In genomic region chr12:26524943-26525697, GRCm38 (mm10) we compare ENCODE assay signal across 8 mouse cellular contexts. TPM values are rescaled to one million over a fixed set of nuclear protein-coding genes. Genes with fewer than 3 reads are reported as not detected.
A peak's percentile ranks its signal among the peaks of the same experiment; 100 is the strongest.
DNase-seq lines count a peak whose midpoint lies in the region; ATAC-seq and TF ChIP-seq lines count a peak whose summit lies in the region.

No protein-coding gene starts in this region.

- peak; percentile 30; the same call in 1 of the 2 replicates for TF ChIP-seq EP300 in CH12.LX (IDR thresholded peaks at IDR 0.05; ENCODE audit: low read length)

- peaks cover 2 to 32% of the 10 kb centered on the region in 2 experiments; a peak in 2 of 4 replicates for H3K4me1 ChIP-seq in CH12.LX (ENCODE audit: control insufficient read depth in 1 of 2, insufficient read depth in 2 of 2)
- H3K4me1 ChIP-seq in forebrain, postnatal 0 days (ENCODE audit: insufficient read depth): peaks cover 4% of the 10 kb centered on the region; the same call in 1 of the 2 replicates
- peaks cover 13% of the 10 kb centered on the region for H3K4me1 ChIP-seq in hindbrain, embryonic 12.5 days
- peaks cover 13% of the 10 kb centered on the region for H3K4me1 ChIP-seq in limb, embryonic 13.5 days
- H3K4me1 ChIP-seq in neural tube, embryonic 15.5 days: peaks cover 14% of the 10 kb centered on the region

- no peak overlapping the region for H3K4me3 ChIP-seq in CH12.LX (replicated peaks in 1 of 3; ENCODE audit: low read depth in 2 of 3, low read length in 2 of 3, poor library complexity in 1 of 3)
- no peak overlapping the region for H3K4me3 ChIP-seq in forebrain, postnatal 0 days (ENCODE audit: low read depth, low read length)
- no peak overlapping the region for H3K4me3 ChIP-seq in hindbrain, embryonic 12.5 days
- no peak overlapping the region for H3K4me3 ChIP-seq in limb, embryonic 13.5 days
- no peak overlapping the region for H3K4me3 ChIP-seq in neural tube, embryonic 15.5 days (replicated peaks)

- dilution Hi-C loops in CH12.LX (cut with MboI; ENCODE audit: extremely low pct_ligation_motif_present, extremely low pct_unique_long_range_greater_than_20kb, low sequenced_read_pairs): no loop called here

- no peaks in the 10 kb centered on the region for H3K9me3 ChIP-seq in CH12.LX (replicated peaks; ENCODE audit: low read length)
- no peaks in the 10 kb centered on the region for H3K9me3 ChIP-seq in forebrain, postnatal 0 days (ENCODE audit: low read length)
- no peaks in the 10 kb centered on the region for H3K9me3 ChIP-seq in hindbrain, embryonic 12.5 days (replicated peaks)
- H3K9me3 ChIP-seq in limb, embryonic 13.5 days: peaks cover 2% of the 10 kb centered on the region; the same call in 1 of the 2 replicates
- no peaks in the 10 kb centered on the region for H3K9me3 ChIP-seq in neural tube, embryonic 15.5 days (replicated peaks)

- no peak for TF ChIP-seq CTCF in CH12.LX (conservative IDR thresholded peaks at IDR 0.05 in 1 of 2, IDR thresholded peaks at IDR 0.05 in 1 of 2; ENCODE audit: low read depth in 2 of 2, low read length in 2 of 2)
- no peak for TF ChIP-seq CTCF in forebrain, postnatal 0 days (IDR thresholded peaks at IDR 0.05; ENCODE audit: low read depth)

- H3K27ac ChIP-seq in CH12.LX (ENCODE audit: insufficient read depth, low read depth): no peak overlapping the region
- H3K27ac ChIP-seq in forebrain, postnatal 0 days (ENCODE audit: low read depth, low read length): no peak overlapping the region
- H3K27ac ChIP-seq in hindbrain, embryonic 12.5 days: no peak overlapping the region
- peak overlapping the region; percentile 44; the same call in 1 of the 2 replicates for H3K27ac ChIP-seq in limb, embryonic 13.5 days
- H3K27ac ChIP-seq in neural tube, embryonic 15.5 days (replicated peaks): no peak overlapping the region

- WGBS in forebrain, postnatal 0 days: 46% methylated on average over 3 of the region's 3 CpGs
- 63% methylated on average over 3 of the region's 3 CpGs for WGBS in hindbrain, embryonic 12.5 days
- 40% methylated on average over 3 of the region's 3 CpGs for WGBS in limb, embryonic 13.5 days
- WGBS in neural tube, embryonic 15.5 days: 54% methylated on average over 3 of the region's 3 CpGs

- TF ChIP-seq POLR2A in CH12.LX (IDR thresholded peaks at IDR 0.05; ENCODE audit: low read depth, low read length): no peak

- H3K4me2 ChIP-seq in CH12.LX (ENCODE audit: insufficient read depth, low read depth, poor library complexity, severe bottlenecking): no peak overlapping the region
- no peak overlapping the region for H3K4me2 ChIP-seq in forebrain, postnatal 0 days (ENCODE audit: low read depth)
- no peak overlapping the region for H3K4me2 ChIP-seq in hindbrain, embryonic 12.5 days (replicated peaks)
- no peak overlapping the region for H3K4me2 ChIP-seq in limb, embryonic 13.5 days (replicated peaks)
- H3K4me2 ChIP-seq in neural tube, embryonic 15.5 days: no peak overlapping the region

- in situ Hi-C loops in CH12.LX (cut with MboI; ENCODE audit: low pct_ligation_motif_present, low pct_unique_long_range_greater_than_20kb, low sequenced_read_pairs): no loop called here

- no peaks in the 10 kb centered on the region for H3K79me2 ChIP-seq in CH12.LX (replicated peaks; ENCODE audit: control insufficient read depth, extremely low read depth, insufficient read depth, poor library complexity, severe bottlenecking)

- no peaks in the 10 kb centered on the region for H3K36me3 ChIP-seq in CH12.LX (replicated peaks in 1 of 2; ENCODE audit: control insufficient read depth in 1 of 2, insufficient read depth in 1 of 2, low read length in 1 of 2)
- H3K36me3 ChIP-seq in forebrain, postnatal 0 days (ENCODE audit: insufficient read depth): no peaks in the 10 kb centered on the region
- no peaks in the 10 kb centered on the region for H3K36me3 ChIP-seq in hindbrain, embryonic 12.5 days
- no peaks in the 10 kb centered on the region for H3K36me3 ChIP-seq in limb, embryonic 13.5 days
- no peaks in the 10 kb centered on the region for H3K36me3 ChIP-seq in neural tube, embryonic 15.5 days

- H3K27me3 ChIP-seq in CH12.LX (replicated peaks): no peaks in the 10 kb centered on the region
- no peaks in the 10 kb centered on the region for H3K27me3 ChIP-seq in forebrain, postnatal 0 days (ENCODE audit: insufficient read depth, low read length)
- no peaks in the 10 kb centered on the region; the same call in 1 of the 2 replicates for H3K27me3 ChIP-seq in hindbrain, embryonic 12.5 days
- H3K27me3 ChIP-seq in limb, embryonic 13.5 days: no peaks in the 10 kb centered on the region
- H3K27me3 ChIP-seq in neural tube, embryonic 15.5 days (replicated peaks): no peaks in the 10 kb centered on the region

- peak; percentile 19 for DNase-seq in embryo, embryonic 11 days
- DNase-seq in embryo, embryonic 9.5 days (ENCODE audit: extremely low spot score): no peak
- DNase-seq in CH12.LX (ENCODE audit: extremely low read depth): peak; percentile 86
- DNase-seq in forebrain, postnatal 0 days: peak; percentile 78

- TF ChIP-seq RAD21 in CH12.LX (IDR thresholded peaks at IDR 0.05; ENCODE audit: low read depth, low read length): no peak

- H3K9ac ChIP-seq in CH12.LX (ENCODE audit: insufficient read depth, low read depth): no peak overlapping the region
- no peak overlapping the region for H3K9ac ChIP-seq in forebrain, postnatal 0 days
- no peak overlapping the region for H3K9ac ChIP-seq in hindbrain, embryonic 12.5 days
- no peak overlapping the region for H3K9ac ChIP-seq in limb, embryonic 13.5 days
- no peak overlapping the region for H3K9ac ChIP-seq in neural tube, embryonic 15.5 days (replicated peaks)

- ATAC-seq in forebrain, postnatal 0 days: peak; percentile 66
- ATAC-seq in hindbrain, embryonic 12.5 days (ENCODE audit: low FRiP score): peak; percentile 48; the same call in 1 of the 2 replicates
- peak; percentile 82 for ATAC-seq in limb, embryonic 13.5 days (ENCODE audit: low FRiP score, low read depth)
- peak; percentile 41 for ATAC-seq in neural tube, embryonic 15.5 days (ENCODE audit: low FRiP score)
- ATAC-seq in megakaryocyte-erythroid progenitor cell, adult 5-6 weeks (replicated peaks; ENCODE audit: low FRiP score, low TSS enrichment, poor library complexity, severe bottlenecking): no peak; the same call in 1 of the 2 replicates

TF ChIP-seq in CH12.LX, 34 proteins besides CTCF, POLR2A, EP300 and RAD21:
- TF ChIP-seq ZMIZ1 (IDR thresholded peaks at IDR 0.05; ENCODE audit: low read depth, low read length): no peak
- no peak for TF ChIP-seq NRF1 (IDR thresholded peaks at IDR 0.05; ENCODE audit: low read depth, low read length)
- TF ChIP-seq MYC (IDR thresholded peaks at IDR 0.05; ENCODE audit: low read depth, low read length): no peak
- TF ChIP-seq USF1 (IDR thresholded peaks at IDR 0.05; ENCODE audit: low read depth, low read length): no peak
- TF ChIP-seq ZC3H11A (IDR thresholded peaks at IDR 0.05; ENCODE audit: low read depth, low read length): no peak
- TF ChIP-seq BHLHE40 (IDR thresholded peaks at IDR 0.05; ENCODE audit: low read depth, low read length): peak; percentile 71; the same call in 1 of the 2 replicates
- no peak for TF ChIP-seq GABPA (IDR thresholded peaks at IDR 0.05; ENCODE audit: insufficient replicate concordance, low read depth, low read length)
- peak; percentile 84 for TF ChIP-seq ETS1 (conservative IDR thresholded peaks at IDR 0.05; ENCODE audit: low read depth, low read length)
- no peak for TF ChIP-seq SMC3 (IDR thresholded peaks at IDR 0.05; ENCODE audit: low read depth, low read length)
- TF ChIP-seq TCF12 (IDR thresholded peaks at IDR 0.05; ENCODE audit: low read depth, low read length): peak; percentile 73; the same call in 1 of the 2 replicates

RNA-seq across cellular contexts. Expression of gene Cmpk2, which starts 56.1 kb away (rescaled TPM):
- total RNA-seq in CH12.LX (2012; rRNA removed) (0.08 TPM in 1 of 2 replicates, not detected in the other), CH12.LX (2014; rRNA removed) (0.15 and 0.26 TPM in 2 replicates)
- 0.18 and 0.47 TPM in 2 replicates for polyA plus RNA-seq in CH12.LX (2012; ENCODE audit: insufficient read length, low read depth)
- 23.1 and 25.1 TPM in 2 replicates for total RNA-seq in forebrain, postnatal 0 days (2014; rRNA removed)
- 18.2 and 21.0 TPM in 2 replicates for polyA plus RNA-seq in forebrain, postnatal 0 days (2015; fragmentation: Nextera tagmentation; extraction: Ambion mirVana)
- polyA plus RNA-seq in hindbrain, embryonic 12.5 days (2016; fragmentation: Nextera tagmentation; extraction: Ambion mirVana): 7.6 and 8.8 TPM in 2 replicates
- polyA plus RNA-seq in limb, embryonic 13.5 days (2015; fragmentation: Nextera tagmentation; extraction: Ambion mirVana): 7.2 and 8.5 TPM in 2 replicates
- polyA plus RNA-seq in neural tube, embryonic 15.5 days (2015; fragmentation: Nextera tagmentation; extraction: Ambion mirVana): 20.2 and 25.4 TPM in 2 replicates
- total RNA-seq in megakaryocyte-erythroid progenitor cell, adult 5-6 weeks (2014; fragmentation: Nextera tagmentation): 27.8 and 37.9 TPM in 2 replicates
- 22.0 and 22.7 TPM in 2 replicates for total RNA-seq in megakaryocyte-erythroid progenitor cell, adult 5-6 weeks (2017)
